15 mouse cellular contexts compared by ENCODE assay signal in genomic region chr4:147338706-147339105, GRCm38 (mm10). TPM values are rescaled to one million over a fixed set of nuclear protein-coding genes. Genes with fewer than 3 reads are reported as not detected.
"Had no signal": no experiment of that assay in that cellular context is flagged by ENCODE, and none has a peak within 500 bp of the region (broad histone marks: within the 10 kb centered on the region; RNA-seq: fewer than 3 reads in every experiment).

No protein-coding gene starts in this region.

RNA-seq across cellular contexts. Expression of gene Zfp978, which starts 22.4 kb away (rescaled TPM):
- polyA plus RNA-seq: gonadal fat pad, adult 2 months; heart, embryonic 14.5 days; heart, embryonic 16.5 days; hindbrain, embryonic 10.5 days; hindbrain, embryonic 12.5 days; hindbrain, embryonic 14.5 days; hindbrain, embryonic 16.5 days; inflammation-experienced regulatory T-cells, adult 6 months; intestine, embryonic 15.5 days; intestine, postnatal 0 days; kidney, embryonic 16.5 days; limb, embryonic 10.5 days; limb, embryonic 12.5 days; limb, embryonic 14.5 days had no signal

RNA-seq across cellular contexts. Expression of gene Zfp988, which starts 33.2 kb away (rescaled TPM):
- polyA plus RNA-seq: gonadal fat pad, adult 2 months; heart, embryonic 12.5 days; heart, embryonic 14.5 days; hindbrain, embryonic 10.5 days; hindbrain, embryonic 12.5 days; limb, embryonic 12.5 days had no signal
